Mouse (Mus musculus): ENCODE results near the gene Sh3bgrl2.

Sh3bgrl2 gene

DNA sequence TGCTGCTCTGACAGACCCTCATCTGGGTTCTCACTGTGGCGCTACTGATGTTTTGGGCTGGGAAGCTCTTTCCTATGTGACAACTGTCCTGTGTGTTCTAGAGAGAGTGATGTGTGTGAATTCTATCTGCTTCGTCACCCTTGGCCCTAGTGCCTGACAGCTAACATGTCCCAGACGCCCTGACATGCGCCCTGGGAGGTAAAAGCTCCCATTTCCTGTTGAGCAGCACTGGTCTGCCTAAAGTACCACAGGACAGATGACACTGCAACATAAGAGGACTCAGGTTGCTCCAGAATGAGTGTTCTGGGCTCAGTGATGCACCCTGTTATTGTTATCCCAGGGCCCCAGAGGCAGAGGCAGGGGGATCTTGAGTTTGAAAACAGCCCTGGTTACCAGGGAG, 12.5 kb downstream of the Sh3bgrl2 start:
- DNase-seq (ENCODE audit: low spot score) = no peak

DNA sequence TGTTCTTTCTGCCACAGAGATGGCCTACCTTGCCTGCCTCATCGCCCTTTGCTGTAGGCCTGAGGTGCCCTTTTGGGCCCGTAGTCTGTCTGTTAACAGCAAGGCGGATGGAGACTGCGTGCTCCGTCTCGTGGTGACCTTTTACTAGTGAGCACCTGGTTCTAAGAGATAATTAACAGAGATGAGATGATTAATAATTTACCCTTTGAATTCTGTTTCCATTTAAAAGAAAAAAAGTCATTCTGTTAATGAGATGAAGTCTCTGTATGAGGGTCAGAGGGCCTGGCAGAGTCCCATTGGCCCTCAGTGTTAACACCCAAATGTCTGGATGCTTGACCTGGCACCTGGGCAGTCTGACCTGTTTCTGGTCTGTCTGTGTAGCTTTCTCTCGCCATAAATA, 14.8 kb downstream of the Sh3bgrl2 start:
- DNase-seq (ENCODE audit: low spot score) = no peak

DNA sequence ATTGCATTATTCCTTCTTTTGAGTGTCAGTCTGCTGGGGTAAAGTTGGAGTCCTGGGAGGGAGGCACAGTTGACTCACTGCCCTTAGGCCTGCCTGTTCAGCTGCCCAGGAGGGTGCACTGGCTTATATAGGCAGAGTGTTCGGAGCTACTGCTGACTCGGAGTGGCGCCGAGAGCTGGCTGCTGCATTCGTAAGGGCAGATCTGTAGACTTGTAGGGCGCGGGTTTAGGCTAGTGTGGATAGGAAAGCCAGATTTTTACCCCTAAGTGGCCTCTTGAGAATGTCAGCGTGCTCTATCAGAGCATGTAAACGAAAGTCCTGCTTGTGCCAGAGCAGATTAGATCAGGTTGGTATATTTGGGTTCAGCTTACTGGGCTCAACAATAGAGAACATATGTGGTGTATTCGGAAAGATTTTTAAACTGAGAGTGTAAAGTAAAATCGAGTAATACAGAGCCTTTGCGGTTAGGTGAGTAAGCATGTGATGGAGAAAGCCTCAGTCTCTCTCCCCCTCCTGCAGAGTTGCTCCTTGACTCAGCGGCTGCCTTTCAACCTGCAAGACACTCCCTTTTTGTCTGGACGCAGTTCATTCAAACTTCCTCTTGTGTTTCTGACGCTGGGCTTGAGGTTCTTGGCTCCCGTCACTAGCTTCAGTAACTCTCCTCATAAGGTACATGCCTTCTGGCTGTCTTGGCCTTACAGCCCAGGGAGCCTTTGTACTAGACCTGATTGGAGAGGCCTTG, 15.9 kb downstream of the Sh3bgrl2 start:
- DNase-seq (ENCODE audit: low spot score) = no peak

DNA sequence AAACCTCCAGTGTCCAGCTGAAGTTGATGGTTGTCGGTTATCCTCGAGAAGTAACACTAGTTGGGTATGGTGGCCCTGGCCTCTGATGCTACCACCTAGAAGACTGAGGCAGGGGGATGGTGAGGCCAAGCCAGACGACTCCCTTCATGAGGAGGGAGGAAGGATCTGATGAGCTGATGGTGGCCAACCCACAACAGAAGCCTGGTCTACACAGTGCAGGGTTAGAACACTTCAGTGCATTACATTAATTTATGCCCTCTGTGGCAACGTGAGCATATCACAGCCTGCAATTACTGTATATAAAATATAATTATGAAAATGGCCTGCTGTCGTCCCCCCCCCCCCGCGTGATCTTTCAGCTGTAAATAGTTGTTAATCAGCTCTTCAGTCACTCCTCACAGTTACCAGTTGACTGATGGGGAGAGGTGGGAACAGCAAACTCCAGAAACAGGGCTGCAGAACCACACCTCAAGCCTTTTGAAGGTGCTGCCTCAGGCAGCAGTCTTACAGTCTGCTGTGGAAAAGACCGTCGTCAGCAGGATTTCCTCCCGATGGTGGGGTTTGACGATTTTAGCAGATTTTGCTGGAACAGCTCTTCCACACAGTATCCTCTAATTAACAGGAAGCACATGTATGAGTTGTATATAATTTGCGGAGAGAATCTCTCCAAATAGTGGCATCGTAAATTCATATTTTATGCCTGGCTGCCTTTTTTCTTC, 17.0 kb downstream of the Sh3bgrl2 start:
- no peak for DNase-seq (ENCODE audit: low spot score)

DNA sequence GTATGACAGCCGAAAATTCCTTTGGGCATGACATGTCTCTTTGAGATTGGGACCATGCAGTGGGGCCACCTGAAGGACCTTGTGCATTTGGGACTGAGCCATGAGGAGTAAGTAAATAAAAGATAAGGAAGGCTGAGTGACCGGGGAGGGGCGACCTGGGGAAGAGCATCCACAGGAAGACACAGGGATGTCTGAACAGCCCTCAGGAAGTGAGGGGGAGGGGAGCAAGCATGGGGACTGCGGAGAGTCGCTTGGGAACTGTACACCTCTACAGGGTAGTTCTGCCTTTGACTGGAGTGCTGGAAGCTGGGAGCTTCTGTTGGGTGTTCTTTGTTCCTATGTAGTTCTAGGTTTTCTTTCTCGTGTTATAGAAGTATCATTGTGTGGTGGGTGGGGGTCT, 18.0 kb downstream of the Sh3bgrl2 start:
- no peak for DNase-seq (ENCODE audit: low spot score)

DNA sequence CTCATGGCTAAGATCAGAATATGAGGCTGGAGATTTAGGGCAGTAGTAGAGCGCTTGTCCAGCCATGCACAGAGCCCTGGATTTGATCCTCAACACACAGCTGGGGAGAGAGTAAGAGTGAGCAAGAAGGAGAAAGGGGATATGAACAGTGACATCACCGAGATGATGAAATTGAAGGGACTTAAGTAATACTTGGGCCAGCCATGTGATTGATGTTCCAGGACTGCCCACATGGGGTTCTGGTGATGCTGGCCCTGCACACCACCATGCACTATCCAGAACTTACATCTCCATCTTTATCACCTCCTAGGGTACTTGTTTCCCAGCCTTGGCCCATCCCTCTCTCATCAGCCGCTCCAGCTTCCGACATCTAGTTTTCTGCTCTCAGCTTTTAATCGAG, 20.0 kb downstream of the Sh3bgrl2 start:
- DNase-seq (ENCODE audit: low spot score) = no peak

DNA sequence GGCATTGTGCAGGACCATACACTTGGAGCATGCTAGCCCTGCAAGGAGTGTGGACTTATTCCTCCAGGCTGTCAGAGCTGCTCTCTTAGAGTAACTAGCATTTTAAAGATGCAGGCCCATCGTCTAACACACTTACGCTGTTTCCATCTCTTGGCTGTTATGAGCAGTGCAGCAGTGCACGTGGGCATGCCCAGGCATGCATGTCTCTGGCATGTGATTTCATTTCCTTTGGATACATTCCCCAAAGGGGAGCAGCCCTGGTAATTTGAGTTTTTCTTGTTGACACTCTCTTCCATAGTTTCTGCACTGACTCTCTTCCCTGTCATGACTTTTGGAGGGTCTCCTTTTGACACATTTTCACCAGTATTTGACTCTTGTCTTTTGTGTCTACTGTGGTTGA, 20.8 kb downstream of the Sh3bgrl2 start:
- DNase-seq (ENCODE audit: low spot score) = no peak

DNA sequence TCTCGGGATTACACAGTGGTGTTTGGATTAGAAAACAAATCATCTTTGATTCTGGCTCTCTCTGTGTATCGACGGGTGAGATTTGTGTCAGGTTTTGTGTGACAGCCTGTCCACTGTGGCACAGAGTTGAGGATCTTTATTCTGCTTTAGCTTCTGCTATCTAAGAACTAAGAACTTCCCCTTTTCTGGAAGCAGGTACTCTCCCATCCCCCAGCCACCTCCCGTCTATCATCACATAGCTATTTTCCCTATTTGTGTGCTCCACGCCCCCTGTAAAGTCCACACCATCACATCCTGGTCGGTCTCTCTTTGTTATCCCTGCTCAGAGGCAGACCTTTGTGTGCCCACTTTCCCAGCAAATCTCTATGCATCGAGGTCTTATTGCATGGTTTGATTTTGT, 21.8 kb downstream of the Sh3bgrl2 start:
- no peak for DNase-seq (ENCODE audit: low spot score)

DNA sequence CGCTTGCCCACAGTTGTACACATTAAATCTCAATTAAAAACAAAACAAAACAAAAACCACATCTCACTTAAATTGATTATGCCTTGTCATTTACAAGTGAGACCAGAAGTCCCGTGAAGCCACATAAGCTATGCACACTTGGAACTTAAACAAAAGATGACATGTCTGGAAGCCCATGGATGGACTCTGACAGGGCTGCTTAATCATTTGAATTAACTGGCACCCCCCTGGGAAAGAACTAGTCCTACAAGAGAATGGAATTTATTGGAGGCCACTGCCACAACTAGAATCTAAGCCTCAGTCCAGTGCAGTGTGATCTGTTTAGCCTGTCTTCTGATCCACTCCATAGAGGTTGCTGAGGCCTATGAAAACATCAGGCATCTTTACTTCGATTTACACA, 23.2 kb downstream of the Sh3bgrl2 start:
- DNase-seq (ENCODE audit: low spot score) = no peak

DNA sequence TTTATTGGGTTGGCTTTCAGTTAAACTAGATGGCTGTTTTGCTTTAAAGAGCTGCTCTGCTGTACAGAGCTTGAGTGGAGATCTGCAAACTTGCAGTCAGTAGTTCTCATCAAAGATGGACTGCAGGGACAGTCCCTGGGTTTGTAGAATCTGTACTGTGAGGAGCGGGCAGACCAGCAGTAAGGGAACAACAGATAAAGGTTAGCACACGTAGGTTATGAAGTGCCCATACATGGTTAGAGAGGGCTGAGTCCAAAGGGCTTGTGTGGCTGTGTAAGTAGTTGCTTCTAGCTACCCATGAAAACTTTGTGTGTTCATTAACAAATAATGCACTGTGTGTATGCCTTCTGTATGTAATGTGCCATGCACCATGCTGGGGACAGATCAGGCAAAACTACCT, 24.2 kb downstream of the Sh3bgrl2 start:
- DNase-seq (ENCODE audit: low spot score) = no peak

DNA sequence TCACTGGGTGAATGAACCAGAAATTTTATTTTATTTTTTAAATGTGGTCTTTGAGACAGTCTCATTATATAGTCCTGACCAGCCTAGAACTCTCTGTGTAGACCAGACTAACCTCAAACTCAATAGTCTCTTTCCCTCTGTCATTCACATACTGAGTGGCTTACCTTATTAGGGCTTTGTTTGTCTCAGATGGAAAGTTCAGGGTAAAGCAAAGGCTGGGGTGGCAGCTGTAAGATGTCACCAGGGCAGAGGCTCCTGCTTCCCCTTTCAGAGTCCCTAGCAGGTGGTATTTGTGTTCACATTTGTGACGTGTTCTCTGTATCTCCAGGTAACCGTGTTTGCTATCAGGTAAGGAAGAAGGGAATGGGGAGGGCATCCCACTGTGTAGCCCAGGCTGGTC, 24.7 kb downstream of the Sh3bgrl2 start:
- no peak for DNase-seq (ENCODE audit: low spot score)

DNA sequence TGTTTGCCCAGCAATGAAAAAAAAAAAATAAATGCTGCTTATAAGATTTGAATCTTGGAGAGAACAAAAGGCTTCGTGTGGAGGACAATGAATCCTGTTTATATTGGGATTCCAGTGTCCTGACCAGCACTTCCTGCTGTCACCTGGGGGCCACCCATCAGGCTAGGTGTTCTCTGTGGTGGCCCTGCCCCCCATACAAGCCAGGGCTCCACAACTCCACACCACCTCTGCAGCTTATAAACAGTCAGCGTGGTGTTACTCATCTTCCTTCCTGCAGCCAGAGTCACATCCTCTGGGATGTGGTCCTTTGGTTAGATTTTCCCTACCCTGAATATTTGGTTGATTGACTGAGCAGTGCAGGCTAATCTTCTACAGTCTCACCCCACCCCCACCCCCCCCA, 25.5 kb downstream of the Sh3bgrl2 start:
- DNase-seq (ENCODE audit: low spot score) = no peak

DNA sequence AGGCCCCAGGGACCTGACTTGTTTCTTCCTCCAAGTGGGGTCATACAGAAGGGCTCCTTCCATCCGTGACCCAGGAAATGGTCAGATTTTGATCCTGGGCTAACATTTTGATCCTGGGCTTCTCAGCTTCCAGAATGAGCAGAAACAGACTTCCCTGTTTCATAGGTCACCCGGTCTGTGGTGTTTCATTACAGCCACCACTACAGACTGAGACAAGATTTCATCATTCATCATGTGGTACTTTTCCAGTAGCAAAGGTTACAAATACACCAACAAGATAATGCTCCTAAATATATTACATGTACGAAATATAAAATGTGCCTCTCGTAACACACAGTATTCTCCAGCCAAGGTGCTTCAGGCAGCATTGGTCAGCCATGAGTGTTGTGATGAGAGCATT, 27.3 kb downstream of the Sh3bgrl2 start:
- DNase-seq (ENCODE audit: low spot score) = no peak

DNA sequence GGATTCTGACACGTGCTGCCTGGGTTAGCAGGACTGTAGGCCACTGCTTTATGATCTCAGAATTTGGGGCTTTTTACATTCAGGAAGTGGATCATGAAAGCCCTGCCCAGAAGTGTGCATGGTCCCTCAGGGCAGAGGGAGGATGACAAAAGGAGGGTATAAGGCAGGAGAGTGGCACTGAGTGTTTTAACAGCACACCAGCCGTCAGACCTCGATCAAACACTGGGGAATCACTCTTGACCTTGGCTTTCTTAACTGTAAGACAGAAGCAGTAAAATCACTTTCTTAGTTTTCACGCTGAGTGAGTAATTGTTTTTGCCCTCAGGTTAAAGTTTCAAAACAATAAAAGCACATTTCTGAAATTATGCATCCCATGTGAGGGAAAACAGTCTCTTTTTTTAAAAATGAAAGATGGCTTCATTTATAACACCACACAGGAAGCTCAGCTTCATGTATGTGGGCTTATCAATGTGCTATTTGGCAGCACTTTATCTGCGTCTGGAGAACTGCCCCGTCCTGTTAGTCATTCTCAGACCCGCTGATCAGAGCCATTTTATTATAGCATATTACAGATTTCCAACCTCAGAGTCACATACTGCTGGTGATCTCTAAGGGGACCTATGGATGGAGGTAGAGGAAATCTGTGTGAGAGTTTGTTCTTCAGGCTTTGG, 28.0 kb downstream of the Sh3bgrl2 start:
- DNase-seq (ENCODE audit: low spot score) = no peak

DNA sequence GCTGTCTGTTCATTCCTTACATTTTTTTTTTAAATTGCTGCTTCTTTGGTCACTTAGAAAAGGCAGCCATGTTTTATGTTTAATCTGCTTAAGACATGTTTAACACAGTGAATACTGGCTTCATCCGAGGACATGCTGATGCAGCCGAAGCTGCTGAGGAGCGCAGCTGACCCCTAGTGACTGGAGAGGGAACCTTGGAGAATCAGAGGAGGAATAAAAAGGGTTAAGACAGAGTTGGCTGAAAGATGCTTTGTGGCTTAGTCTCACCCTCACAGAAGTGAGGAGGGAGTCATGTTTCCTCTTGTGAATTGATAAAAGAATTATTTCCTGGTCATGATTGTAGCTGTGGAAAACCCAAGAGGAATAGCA, 28.5 kb downstream of the Sh3bgrl2 start:
- DNase-seq (ENCODE audit: low spot score) = no peak

DNA sequence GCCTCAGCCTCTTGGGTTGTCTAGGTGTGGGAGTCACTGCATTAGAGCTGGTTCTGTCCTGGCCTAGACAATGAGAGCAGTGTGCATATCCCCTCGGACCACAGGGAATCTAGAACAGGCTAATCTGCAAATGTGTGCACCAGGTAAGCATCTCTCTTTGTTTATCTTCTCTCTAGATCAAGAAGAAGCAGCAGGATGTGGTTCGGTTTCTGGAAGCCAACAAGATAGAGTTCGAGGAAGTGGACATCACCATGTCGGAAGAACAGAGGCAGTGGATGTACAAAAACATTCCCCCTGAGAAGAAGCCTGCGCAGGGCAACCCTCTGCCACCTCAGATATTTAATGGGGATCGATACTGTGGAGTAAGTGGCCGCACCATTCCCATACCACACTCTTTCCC, 29.1 kb downstream of the Sh3bgrl2 start:
- no peak for DNase-seq (ENCODE audit: low spot score)

DNA sequence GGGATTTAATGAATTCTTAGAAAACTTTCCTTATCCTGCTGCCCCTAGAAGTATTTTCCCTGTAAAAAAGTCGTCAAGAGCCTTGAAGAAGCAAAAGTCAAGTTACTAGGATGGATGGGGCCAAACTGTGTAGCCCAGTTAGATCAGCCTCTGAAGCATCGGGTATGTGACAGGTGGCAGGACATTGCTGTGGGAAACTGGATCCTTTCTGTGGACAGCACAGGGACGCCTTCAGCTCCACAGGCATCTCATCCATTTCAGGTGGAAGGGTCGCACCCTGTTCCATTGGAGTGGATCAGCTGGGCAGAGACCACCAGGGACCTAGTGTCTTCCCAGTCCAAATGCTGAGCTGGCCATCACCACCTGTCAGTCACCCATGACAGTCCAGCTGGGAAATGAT, 30.9 kb downstream of the Sh3bgrl2 start:
- DNase-seq (ENCODE audit: low spot score) = no peak

DNA sequence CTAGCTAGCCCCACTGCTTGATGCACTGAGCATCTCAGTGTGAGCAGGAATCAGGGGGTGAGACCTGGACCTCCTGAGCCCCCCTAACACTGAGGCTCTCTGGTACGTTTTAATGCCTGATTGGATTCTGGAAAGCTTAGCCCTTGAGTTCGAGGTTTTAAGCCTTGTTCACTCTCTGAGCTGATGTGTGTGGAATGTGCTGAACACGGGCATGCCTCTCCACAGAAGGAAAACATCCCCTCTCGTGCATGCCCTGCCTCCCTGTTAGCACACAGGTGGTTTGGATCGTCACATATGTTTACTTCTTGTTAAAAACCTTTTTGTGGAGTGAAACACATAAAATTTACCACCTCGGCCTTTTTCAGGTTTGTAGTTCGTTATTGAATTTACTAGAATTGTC, 34.6 kb downstream of the Sh3bgrl2 start:
- no peak for DNase-seq (ENCODE audit: low spot score)

DNA sequence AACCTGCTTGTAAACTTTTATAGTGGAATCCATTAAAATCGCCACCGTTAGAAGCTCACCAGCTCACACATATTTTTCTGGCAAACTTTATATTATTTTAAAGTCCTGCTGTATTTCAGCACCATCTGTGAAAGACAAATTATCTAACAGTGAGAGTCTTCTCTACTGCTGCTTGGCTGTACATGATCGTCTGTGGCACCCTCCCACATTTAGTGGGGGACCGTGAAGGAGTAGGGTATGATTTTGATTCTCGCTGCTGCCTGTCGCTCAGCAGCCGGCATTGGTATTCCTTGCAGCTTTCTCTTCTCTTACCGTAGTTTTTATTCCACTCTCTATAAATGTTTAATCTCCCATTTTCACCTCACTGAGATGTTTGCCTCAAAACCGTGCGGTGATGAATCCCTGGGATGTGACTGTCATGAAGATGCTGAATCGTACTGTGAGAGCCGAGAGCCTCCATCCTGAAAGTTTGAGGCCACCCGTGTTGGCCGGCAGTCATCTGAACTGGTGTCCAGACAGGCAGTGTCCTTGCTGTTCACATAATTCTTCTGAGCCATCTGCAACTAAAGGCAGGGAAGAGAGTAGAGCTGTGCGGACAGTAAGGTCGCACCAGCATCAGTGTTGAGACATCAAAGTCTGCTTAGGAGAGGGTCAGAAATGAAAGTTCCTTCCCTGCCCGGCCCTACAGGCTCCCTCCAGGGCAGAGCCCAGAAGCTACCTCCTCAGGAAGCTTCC, 38.4 kb downstream of the Sh3bgrl2 start:
- no peak for DNase-seq (ENCODE audit: low spot score)

DNA sequence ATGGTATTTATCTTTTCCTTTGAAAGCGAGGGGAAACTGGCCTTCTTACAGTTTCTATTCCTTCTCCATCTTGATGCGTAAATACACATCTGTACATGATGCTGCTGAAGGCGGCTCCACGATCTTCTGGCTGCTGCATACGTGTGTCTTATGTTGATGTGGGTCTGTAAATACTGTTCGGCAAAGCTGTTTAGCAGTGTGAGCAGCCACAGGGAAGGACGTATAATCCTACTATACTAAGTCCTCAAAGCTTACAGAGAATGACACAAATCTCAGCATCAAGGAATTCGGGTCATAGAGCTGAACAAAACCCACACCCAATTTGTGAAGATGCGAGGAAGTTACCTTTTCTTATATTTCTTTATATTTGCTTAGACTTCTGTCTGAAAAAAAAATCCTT, 39.0 kb downstream of the Sh3bgrl2 start:
- no peak for DNase-seq (ENCODE audit: low spot score)

DNA sequence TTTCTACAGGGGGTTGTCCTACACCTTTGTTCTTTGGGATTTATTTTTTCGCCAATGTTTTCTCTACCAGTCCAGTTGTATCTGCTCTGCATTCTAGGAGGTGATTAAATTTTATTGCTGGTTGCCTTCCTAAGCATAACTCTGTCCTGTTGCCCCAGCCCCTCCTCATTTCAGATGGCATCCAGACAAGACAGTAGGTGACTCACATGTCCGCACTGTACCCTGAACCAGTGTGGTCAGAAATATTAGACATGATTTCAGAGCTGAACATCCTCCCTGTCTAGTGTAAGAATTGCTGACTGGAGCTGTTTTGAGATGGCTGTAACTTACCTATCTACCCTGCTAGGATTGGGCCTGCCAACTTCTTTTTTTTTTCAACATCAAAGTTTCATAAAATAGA, 40.9 kb downstream of the Sh3bgrl2 start:
- no peak for DNase-seq (ENCODE audit: low spot score)

DNA sequence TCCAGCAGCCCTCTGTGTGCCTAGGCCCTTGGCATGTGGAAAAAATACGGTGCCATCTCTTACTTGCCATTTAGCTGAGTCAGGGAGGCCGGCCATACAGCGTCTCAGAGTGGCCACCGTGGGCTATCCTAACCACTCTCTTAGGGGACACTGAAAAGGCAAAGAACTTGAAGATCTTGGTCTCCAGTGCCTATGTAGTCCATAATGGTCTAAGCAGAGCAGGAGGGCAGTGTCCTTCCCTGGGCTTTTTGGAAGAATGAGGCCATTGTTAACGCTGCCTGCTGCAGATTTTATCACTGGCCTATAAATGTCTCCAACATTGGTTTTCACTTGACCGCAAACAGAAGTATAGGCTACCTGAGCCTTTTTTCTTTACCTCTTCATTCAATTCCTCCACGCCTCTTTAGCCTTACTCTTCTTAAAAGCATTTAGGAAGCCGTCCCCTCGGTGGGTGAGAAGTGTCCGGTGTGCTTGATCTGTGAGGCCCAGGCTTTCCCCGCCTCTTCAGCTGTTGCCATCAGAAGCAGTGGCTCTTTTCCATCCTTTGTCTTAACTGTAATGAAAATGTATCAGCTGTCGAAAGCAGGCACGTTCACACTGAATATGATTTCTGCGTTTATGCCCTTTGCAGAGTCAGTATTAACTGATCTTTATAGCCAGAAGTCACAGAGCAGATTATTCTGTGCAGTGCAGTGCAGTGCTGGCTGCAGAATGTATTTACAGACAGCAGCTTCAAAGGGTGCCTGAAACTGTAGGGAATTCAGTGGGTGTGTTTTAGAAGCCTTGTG, 41.7 kb downstream of the Sh3bgrl2 start:
- DNase-seq (ENCODE audit: low spot score) = no peak
